Mouse (Mus musculus): ENCODE measurements around the gene B4galnt2. TPM values are rescaled to one million over a fixed set of nuclear protein-coding genes. Genes with fewer than 3 reads are reported as not detected.
"Not testable (repeated sequence)": the region's sequence is repeated elsewhere in the genome, so short reads cannot be mapped to it uniquely, and the experiment has no call there.

The B4galnt2 gene
- polyA plus RNA-seq, 1 experiment from 2014 or later: 0.11 TPM

GRCm38 (mm10) chr11:95939828-95940507, 25.3 kb upstream of the B4galnt2 start:
- Histone ChIP-seq H3K9me3 (ENCODE audit: control insufficient read depth, low read length) (no peaks in the 10 kb centered on the region), H3K4me1 (ENCODE audit: control insufficient read depth in 2 of 2, insufficient read depth in 2 of 2, low read length in 2 of 2) (no peaks in the 10 kb centered on the region), H3K9ac (ENCODE audit: low read length) (no peak overlapping the region), H3K27me3 (ENCODE audit: control insufficient read depth, insufficient read depth, low read length) (no peaks in the 10 kb centered on the region), H3K27ac (replicated peaks in 1 of 2; ENCODE audit: control insufficient read depth in 1 of 2, insufficient read depth in 1 of 2, low read depth in 2 of 2, low read length in 2 of 2) (no peak overlapping the region), H3K36me3 (ENCODE audit: control insufficient read depth, insufficient read depth, low read length) (no peaks in the 10 kb centered on the region), H3K4me3 (ENCODE audit: control insufficient read depth in 1 of 2, insufficient read depth in 1 of 2, low read depth in 1 of 2, low read length in 2 of 2) (no peak overlapping the region), H3K4me2 (ENCODE audit: low read length) (no peak overlapping the region)
- ATAC-seq (ENCODE audit: insufficient number of reproducible peaks, insufficient read depth, low FRiP score, low read depth): no peak
- WGBS: 37% methylated on average over 11 of the region's 11 CpGs

GRCm38 (mm10) chr11:95936409-95936808, 21.7 kb upstream of the B4galnt2 start:
- no peak for ATAC-seq (ENCODE audit: insufficient number of reproducible peaks, insufficient read depth, low FRiP score, low read depth)

GRCm38 (mm10) chr11:95932168-95932567, 17.5 kb upstream of the B4galnt2 start:
- not testable (repeated sequence) for H3K9me3 ChIP-seq (ENCODE audit: control insufficient read depth, low read length); H3K36me3 ChIP-seq (ENCODE audit: control insufficient read depth, insufficient read depth, low read length); H3K4me3 ChIP-seq (ENCODE audit: control insufficient read depth in 1 of 2, insufficient read depth in 1 of 2, low read depth in 1 of 2, low read length in 2 of 2); H3K27me3 ChIP-seq (ENCODE audit: control insufficient read depth, insufficient read depth, low read length); ATAC-seq (ENCODE audit: insufficient number of reproducible peaks, insufficient read depth, low FRiP score, low read depth); H3K4me1 ChIP-seq (ENCODE audit: control insufficient read depth in 2 of 2, insufficient read depth in 2 of 2, low read length in 2 of 2); H3K27ac ChIP-seq (replicated peaks in 1 of 2; ENCODE audit: control insufficient read depth in 1 of 2, insufficient read depth in 1 of 2, low read depth in 2 of 2, low read length in 2 of 2); H3K4me2 ChIP-seq (ENCODE audit: low read length); H3K9ac ChIP-seq (ENCODE audit: low read length)
- WGBS: 84% methylated on average over 8 of the region's 10 CpGs

More at GRCm38 (mm10) chr11:95936409-95936808, 21.7 kb upstream of the B4galnt2 start:
- H3K4me1 ChIP-seq (ENCODE audit: control insufficient read depth in 2 of 2, insufficient read depth in 2 of 2, low read length in 2 of 2): no peaks in the 10 kb centered on the region
- H3K27ac ChIP-seq (replicated peaks in 1 of 2; ENCODE audit: control insufficient read depth in 1 of 2, insufficient read depth in 1 of 2, low read depth in 2 of 2, low read length in 2 of 2): no peak overlapping the region
- no peaks in the 10 kb centered on the region for H3K27me3 ChIP-seq (ENCODE audit: control insufficient read depth, insufficient read depth, low read length)
- H3K9me3 ChIP-seq (ENCODE audit: control insufficient read depth, low read length): no peaks in the 10 kb centered on the region
- H3K36me3 ChIP-seq (ENCODE audit: control insufficient read depth, insufficient read depth, low read length): no peaks in the 10 kb centered on the region
- no peak overlapping the region for H3K4me2 ChIP-seq (ENCODE audit: low read length)
- no peak overlapping the region for H3K9ac ChIP-seq (ENCODE audit: low read length)
- no peak overlapping the region for H3K4me3 ChIP-seq (ENCODE audit: control insufficient read depth in 1 of 2, insufficient read depth in 1 of 2, low read depth in 1 of 2, low read length in 2 of 2)
- WGBS: 81% methylated on average over 6 of the region's 6 CpGs

GRCm38 (mm10) chr11:95926398-95926797, 11.7 kb upstream of the B4galnt2 start:
- no peaks in the 10 kb centered on the region for H3K4me1 ChIP-seq (ENCODE audit: control insufficient read depth in 2 of 2, insufficient read depth in 2 of 2, low read length in 2 of 2)
- no peak for ATAC-seq (ENCODE audit: insufficient number of reproducible peaks, insufficient read depth, low FRiP score, low read depth)
- no peak overlapping the region for H3K4me2 ChIP-seq (ENCODE audit: low read length)
- H3K27me3 ChIP-seq (ENCODE audit: control insufficient read depth, insufficient read depth, low read length): peaks cover 16% of the 10 kb centered on the region
- WGBS: 66% methylated on average over 4 of the region's 4 CpGs
- H3K36me3 ChIP-seq (ENCODE audit: control insufficient read depth, insufficient read depth, low read length): no peaks in the 10 kb centered on the region
- H3K27ac ChIP-seq (replicated peaks in 1 of 2; ENCODE audit: control insufficient read depth in 1 of 2, insufficient read depth in 1 of 2, low read depth in 2 of 2, low read length in 2 of 2): no peak overlapping the region
- no peak overlapping the region for H3K4me3 ChIP-seq (ENCODE audit: control insufficient read depth in 1 of 2, insufficient read depth in 1 of 2, low read depth in 1 of 2, low read length in 2 of 2)
- H3K9me3 ChIP-seq (ENCODE audit: control insufficient read depth, low read length): peaks cover 6% of the 10 kb centered on the region; the same call in 1 of the 2 replicates
- no peak overlapping the region for H3K9ac ChIP-seq (ENCODE audit: low read length)

- no peak for ATAC-seq (ENCODE audit: insufficient number of reproducible peaks, insufficient read depth, low FRiP score, low read depth)
- no peak overlapping the region for H3K4me2 ChIP-seq (ENCODE audit: low read length)
- peaks cover 6% of the 10 kb centered on the region; the same call in 1 of the 2 replicates for H3K9me3 ChIP-seq (ENCODE audit: control insufficient read depth, low read length)
- WGBS: 93% methylated on average over 5 of the region's 5 CpGs
- H3K4me1 ChIP-seq (ENCODE audit: control insufficient read depth in 2 of 2, insufficient read depth in 2 of 2, low read length in 2 of 2): no peaks in the 10 kb centered on the region
- H3K27ac ChIP-seq (replicated peaks in 1 of 2; ENCODE audit: control insufficient read depth in 1 of 2, insufficient read depth in 1 of 2, low read depth in 2 of 2, low read length in 2 of 2): no peak overlapping the region
- H3K36me3 ChIP-seq (ENCODE audit: control insufficient read depth, insufficient read depth, low read length): no peaks in the 10 kb centered on the region
- H3K27me3 ChIP-seq (ENCODE audit: control insufficient read depth, insufficient read depth, low read length): peaks cover 16% of the 10 kb centered on the region
- H3K4me3 ChIP-seq (ENCODE audit: control insufficient read depth in 1 of 2, insufficient read depth in 1 of 2, low read depth in 1 of 2, low read length in 2 of 2): no peak overlapping the region
- no peak overlapping the region for H3K9ac ChIP-seq (ENCODE audit: low read length)
Measured at GRCm38 (mm10) chr11:95925976-95926375, 11.3 kb upstream of the B4galnt2 start.

GRCm38 (mm10) chr11:95924215-95924614, 9.5 kb upstream of the B4galnt2 start:
- H3K4me3 ChIP-seq (ENCODE audit: control insufficient read depth in 1 of 2, insufficient read depth in 1 of 2, low read depth in 1 of 2, low read length in 2 of 2): no peak overlapping the region
- H3K9me3 ChIP-seq (ENCODE audit: control insufficient read depth, low read length): peaks cover 6% of the 10 kb centered on the region; the same call in 1 of the 2 replicates
- no peak overlapping the region for H3K27ac ChIP-seq (replicated peaks in 1 of 2; ENCODE audit: control insufficient read depth in 1 of 2, insufficient read depth in 1 of 2, low read depth in 2 of 2, low read length in 2 of 2)
- peaks cover 22% of the 10 kb centered on the region for H3K27me3 ChIP-seq (ENCODE audit: control insufficient read depth, insufficient read depth, low read length)
- WGBS: 30% methylated on average over 2 of the region's 2 CpGs
- no peak overlapping the region for H3K4me2 ChIP-seq (ENCODE audit: low read length)
- no peaks in the 10 kb centered on the region for H3K36me3 ChIP-seq (ENCODE audit: control insufficient read depth, insufficient read depth, low read length)
- no peaks in the 10 kb centered on the region for H3K4me1 ChIP-seq (ENCODE audit: control insufficient read depth in 2 of 2, insufficient read depth in 2 of 2, low read length in 2 of 2)
- no peak overlapping the region for H3K9ac ChIP-seq (ENCODE audit: low read length)
- ATAC-seq (ENCODE audit: insufficient number of reproducible peaks, insufficient read depth, low FRiP score, low read depth): no peak

GRCm38 (mm10) chr11:95923477-95923876, 8.8 kb upstream of the B4galnt2 start:
- H3K36me3 ChIP-seq (ENCODE audit: control insufficient read depth, insufficient read depth, low read length); H3K9ac ChIP-seq (ENCODE audit: low read length); H3K4me1 ChIP-seq (ENCODE audit: control insufficient read depth in 2 of 2, insufficient read depth in 2 of 2, low read length in 2 of 2); H3K4me2 ChIP-seq (ENCODE audit: low read length); H3K9me3 ChIP-seq (ENCODE audit: control insufficient read depth, low read length); ATAC-seq (ENCODE audit: insufficient number of reproducible peaks, insufficient read depth, low FRiP score, low read depth); H3K4me3 ChIP-seq (ENCODE audit: control insufficient read depth in 1 of 2, insufficient read depth in 1 of 2, low read depth in 1 of 2, low read length in 2 of 2); H3K27ac ChIP-seq (replicated peaks in 1 of 2; ENCODE audit: control insufficient read depth in 1 of 2, insufficient read depth in 1 of 2, low read depth in 2 of 2, low read length in 2 of 2): not testable (repeated sequence)
- peaks cover 27% of the 10 kb centered on the region for H3K27me3 ChIP-seq (ENCODE audit: control insufficient read depth, insufficient read depth, low read length)
- WGBS: 10% methylated on average over 4 of the region's 6 CpGs

Data from heart, embryonic 14.5 days (tissue).